Mouse (Mus musculus) MEL-GATA-1-ER (cell line): ENCODE measurements around the gene Gtf2i.
"Not testable (repeated sequence)": the region's sequence is repeated elsewhere in the genome, so short reads cannot be mapped to it uniquely, and the experiment has no call there.

Experiments
- DNase-seq: peaks from one replicate; pipeline ENCODE4 v3.0.0-alpha.2; 2012; ENCODE audit warnings: low read depth; ENCODE audit errors: extremely low read depth

Gtf2i gene

DNA sequence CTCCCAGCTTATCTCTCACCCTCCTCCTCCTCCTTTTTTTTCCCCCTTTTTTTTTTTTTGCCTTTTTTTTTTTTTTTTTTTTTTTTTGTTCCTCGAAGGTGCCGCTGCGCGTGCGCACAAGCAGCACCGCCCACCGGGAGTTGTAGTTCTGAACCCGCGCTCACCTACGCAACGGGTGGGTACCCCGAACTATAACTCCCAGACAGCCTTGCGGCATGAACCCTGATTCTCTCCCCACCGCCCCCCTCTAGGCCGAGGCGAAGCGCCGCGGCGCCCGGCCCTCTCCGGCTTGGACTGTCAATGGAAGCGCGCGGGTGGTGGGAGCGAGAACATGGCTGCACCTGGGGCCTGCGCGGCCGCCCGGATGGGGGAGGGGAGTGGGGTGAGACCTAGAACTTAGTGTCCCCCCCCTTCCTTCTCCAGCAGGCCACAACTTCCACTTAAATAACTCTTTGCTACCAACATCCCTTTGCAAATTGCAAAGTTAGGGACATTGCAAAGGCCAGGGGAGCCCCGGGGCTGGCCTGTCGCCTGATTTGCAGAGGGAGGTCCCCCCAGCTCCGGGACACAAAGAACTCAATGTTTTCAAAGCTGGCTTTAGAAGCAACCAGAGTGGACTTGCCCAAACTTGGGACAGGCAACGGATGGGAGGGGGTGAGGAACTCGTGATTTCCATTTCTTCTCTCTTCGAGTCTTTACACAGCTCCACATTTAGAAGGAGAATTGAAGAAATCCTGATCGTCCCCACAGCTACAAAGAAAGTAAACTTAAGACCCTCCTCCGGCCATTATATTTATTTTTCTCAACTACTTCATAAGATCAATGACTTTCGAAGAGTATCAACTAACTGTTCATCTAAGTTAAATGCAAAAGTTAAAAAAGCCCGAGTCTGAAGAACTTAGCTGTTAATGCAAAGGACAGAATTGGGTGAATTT lies at the start of gene Gtf2i:
Gene Gtf2i (minus strand): TSS at position 73 of the 935 bp plus-strand sequence.
- DNase-seq = peak; percentile 92

DNA sequence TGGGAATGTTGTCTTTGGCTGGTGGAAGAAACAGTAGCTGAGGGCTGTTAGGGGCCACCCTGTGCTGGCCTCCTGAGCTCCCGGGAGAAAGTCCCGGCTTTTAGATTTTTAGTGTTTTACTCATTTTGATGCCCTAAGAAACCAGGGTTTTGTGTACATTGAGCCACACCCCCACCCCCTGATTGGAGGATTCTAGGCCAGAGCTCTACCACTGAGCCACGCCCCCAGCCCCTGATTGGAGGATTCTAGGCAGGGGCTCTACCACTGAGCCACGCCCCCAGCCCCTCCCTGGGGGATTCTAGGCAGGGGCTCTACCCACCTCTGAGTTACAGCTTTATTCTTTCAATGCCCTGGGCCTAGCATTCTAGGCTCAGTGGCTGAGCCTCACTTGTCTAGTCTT lies 44.5 kb upstream of the Gtf2i start:
- DNase-seq = no peak

DNA sequence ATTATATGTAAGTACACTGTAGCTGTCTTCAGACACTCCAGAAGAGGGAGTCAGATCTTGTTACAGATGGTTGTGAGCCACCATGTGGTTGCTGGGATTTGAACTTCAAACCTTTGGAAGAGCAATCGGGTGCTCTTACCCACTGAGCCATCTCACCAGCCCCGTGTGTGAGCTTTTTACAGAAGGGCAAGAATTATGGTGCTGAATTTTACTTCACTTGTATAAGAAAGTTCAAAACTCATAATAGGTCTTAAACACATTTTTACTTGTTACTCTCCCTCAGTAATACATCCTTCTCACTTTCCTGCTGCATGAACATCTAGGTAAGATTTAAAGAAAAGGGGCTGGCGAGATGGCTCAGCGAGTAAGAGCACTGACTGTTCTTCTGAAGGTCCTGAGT lies 40.8 kb upstream of the Gtf2i start:
- DNase-seq = not testable (repeated sequence)

DNA sequence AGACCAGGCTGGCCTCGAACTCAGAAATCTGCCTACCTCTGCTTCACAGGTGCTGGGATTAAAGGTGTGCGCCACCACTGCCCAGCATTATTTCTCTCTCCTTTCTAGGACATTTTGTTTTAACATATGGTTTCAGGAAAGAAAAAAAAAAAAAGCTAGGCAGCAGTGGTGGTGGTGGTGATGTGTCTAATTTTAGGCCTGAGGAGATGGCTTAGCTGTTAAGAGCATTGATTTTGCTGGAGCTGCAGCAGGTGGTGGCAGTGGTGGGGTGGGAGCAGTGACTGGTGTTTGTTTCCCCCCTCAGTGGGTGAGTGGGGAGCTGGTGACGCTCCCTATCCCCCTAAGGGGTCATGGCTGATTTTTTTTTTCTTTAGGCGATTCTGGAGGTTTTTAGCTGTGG lies 38.6 kb upstream of the Gtf2i start:
- DNase-seq = no peak

DNA sequence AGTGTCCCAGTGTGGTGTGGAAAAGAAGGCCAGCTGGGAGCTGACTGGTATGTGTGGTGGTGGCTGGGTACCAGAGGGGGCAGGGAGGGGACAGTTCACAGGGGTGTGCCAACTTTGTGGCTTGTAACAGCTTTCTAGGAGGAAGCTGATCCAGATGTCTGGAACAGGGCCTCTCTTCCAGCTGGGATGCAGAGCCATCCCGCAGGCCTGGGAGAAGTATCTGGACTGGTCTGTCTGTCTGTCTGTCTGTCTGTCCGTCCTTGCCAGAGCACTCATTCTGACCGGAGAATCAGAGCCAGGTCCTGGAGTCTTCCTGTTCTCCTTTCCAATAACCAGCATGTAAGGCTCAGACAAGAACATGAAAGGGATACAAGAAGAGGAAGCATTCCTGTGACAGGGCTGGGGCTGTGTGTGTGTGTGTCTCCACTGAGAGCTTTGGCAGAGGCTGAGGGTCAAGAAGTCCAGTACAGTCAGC lies 38.0 kb upstream of the Gtf2i start:
- DNase-seq = no peak

DNA sequence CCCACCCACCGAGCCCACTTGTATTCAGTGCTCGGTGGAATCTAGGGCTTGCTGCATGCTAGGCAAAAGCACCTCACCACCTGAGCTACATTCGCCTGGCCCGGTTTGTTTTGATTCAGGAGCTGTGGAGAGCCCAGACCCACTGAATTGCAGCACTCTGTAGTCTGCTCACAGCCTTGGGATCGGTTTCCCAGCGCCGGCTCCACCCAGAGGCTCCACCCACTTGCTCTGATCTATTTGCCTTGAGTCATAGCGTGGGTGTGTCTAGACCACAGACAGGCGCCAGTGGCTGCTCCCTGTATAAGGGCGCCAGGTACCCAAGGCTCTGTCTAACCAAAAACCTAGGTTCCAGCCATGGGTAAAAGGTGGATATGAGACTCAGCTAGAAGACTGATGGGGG lies 36.1 kb upstream of the Gtf2i start:
- DNase-seq = peak; percentile 73

DNA sequence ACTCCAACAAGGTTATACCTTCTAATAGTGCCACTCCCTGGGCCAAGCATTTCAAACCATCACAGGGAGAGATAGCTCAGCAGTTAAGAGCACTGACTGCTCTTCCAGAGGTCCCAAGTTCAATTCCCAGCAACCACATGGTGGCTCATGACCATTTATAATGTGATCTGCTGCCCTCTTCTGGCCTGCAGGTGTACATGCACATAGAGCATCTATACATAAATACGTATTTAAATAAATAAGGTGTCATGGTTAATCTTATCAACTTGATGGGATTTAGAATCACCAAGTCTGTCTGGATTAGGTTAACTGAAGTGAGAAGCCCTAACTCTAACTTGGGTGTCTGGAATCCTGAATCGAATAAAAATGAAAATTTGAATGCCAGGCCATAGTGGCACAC lies 32.5 kb upstream of the Gtf2i start:
- DNase-seq = no peak

DNA sequence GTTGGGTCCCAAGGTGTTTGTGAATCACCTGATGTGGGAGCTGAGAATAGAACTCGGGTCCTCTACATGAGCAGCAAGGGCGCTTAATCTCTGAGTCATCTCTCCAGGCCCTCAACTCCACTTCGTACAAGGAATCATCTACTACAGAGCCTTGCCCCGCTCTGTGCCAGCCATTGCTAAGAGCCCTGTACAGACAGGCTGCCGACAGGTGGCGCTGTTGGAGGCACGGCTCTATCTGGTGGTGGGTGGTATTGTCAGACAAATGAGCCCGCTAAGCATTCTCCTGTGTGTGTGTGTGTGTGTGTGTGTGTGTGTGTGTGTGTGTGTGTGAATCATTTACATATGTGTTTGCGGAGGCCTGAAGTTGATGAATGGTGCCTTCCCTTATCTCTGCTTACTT lies 30.9 kb upstream of the Gtf2i start:
- no peak for DNase-seq

DNA sequence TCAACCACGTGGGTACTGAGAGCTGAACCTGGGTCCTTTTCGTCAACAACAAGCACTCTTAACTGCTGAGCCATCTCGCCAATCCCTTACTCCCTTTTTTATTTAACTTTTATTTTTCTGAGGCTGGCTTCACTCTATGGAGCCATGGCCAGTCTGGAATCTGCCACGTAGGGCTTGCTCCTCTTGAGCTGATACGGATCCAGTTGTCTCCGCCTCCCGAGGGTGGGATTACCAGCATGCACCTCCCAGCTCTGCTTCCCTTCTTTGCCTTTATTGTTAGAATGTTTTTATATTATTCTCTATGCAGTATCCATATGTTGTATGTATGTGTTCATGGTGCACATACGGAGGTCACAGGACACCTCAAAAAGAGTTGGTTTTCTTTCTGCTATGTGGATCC lies 29.5 kb upstream of the Gtf2i start:
- DNase-seq = no peak

DNA sequence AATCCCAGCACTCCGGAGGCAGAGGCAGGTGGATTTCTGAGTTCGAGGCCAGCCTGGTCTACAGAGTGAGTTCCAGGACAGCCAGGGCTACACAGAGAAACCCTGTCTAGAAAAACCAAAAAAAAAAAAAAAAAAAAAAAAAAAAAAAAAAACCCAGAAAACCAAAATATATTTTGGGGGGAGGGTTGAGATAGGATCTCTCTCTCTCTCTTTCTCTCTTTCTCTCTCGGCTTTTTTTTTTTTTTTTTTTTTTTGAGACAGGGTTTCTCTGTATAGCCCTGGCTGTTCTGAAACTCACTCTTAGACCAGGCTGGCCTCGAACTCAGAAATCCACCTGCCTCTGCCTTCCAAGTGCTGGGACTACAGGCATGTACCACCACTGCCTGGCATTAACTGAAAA lies 29.0 kb upstream of the Gtf2i start:
- DNase-seq = not testable (repeated sequence)

DNA sequence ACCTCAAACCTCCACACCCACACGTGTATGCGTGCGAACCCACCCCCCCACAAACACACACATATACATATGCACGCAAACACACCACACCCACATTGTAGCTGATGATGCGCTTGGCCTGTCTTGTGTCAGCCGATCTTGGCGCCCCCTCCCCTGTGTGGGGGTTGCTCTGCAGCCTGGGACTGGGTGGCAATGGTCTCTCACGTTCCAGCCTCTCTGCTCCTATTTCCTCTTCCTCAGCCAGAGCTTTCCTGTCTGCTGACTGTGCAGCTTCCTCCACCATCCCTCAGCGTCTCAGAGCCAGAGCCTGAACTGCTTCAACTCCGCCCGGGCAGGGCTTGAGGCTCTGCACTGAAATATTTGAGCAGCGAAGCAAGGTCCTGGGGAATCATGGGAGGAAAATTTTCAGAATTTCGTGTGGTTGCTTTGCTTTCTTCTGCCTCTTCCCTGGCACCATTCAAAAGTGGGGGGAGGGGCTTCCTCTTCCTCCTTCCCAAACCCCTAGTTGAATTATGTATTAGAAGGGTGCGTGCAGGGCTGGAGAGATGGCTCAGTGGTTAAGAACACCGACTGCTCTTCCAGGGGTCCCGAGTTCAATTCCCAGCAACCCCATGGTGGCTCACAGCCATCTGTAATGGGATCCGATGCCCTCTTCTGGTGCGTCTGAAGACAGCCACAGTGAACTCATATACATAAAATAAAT lies 28.1 kb upstream of the Gtf2i start:
- no peak for DNase-seq

DNA sequence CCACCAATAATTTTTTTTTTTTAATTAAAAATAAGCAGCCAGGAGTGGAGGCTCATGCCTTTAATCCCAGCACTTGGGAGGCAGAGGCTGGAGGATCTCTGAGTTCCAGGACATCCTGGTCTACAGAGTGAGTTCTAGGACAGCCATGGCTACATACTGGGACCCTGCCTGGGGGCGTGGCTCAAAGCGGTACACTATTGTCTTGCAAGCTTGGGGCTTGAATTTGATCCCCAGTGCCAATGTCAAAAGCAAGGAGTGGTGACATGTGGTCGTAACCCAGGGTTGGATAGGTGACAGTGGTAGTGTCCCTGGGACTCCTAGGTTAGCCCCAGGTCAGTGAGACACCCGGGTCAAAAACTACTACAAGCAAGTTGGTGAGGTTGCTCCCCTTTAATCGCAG lies 27.2 kb upstream of the Gtf2i start:
- no peak for DNase-seq

DNA sequence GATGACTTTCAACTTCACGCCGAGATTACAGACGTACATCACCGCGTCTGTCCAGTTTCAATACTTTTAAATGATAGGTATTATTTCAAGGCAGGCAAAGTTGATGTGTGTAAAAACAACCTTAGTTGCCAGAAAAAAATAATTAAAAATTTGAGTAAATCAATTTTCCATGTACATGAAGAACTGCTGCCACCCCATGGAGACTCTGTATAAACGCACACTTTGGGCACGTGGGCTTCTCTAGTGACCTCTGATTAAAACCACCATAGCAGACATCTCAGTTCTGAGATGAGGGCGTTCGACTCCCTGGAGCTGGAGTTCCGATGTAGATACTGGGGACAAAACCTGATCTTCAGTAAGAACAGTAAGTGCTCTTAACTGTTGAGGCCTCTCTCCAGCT lies 26.8 kb upstream of the Gtf2i start:
- no peak for DNase-seq

DNA sequence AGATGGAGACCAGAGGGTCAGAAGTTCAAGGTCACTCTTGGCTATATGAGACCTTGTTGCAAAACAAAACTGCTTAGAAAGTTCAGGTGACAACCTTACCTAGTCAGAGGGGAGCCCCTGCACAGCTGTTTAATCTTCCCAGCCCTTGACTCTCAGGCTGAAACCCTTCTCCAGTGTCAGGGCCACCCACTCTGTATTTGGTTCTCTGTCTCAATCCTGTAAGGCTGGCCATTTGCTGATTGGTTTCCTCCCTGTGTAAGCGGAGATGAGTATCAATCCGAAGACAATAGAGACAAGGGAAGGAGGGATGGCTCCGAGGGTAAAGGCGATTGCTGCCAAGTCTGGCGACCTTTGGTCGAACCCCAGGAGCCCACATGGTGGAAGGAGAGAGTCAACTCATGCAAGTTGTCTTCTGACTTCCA lies 25.6 kb upstream of the Gtf2i start:
- DNase-seq = no peak

DNA sequence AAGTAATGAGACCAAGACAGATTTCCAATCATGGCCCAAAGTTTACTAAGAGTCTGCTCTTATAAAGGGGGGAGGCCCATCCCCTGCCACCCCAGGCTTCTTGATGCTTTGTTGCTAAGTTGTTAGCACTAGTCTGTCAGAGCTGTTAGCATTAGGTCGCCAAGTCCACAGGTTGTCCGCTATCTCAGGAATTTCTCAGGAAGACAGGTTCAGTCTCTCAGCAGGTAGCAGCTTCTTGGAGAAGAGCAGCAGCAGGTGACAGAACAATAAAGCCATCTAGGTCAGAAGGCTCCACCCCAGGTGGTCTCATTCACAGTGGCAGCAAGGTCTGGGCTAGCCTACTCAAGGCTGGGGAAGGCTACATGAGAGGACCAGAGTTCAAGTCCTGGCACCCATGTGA lies 22.5 kb upstream of the Gtf2i start:
- not testable (repeated sequence) for DNase-seq

DNA sequence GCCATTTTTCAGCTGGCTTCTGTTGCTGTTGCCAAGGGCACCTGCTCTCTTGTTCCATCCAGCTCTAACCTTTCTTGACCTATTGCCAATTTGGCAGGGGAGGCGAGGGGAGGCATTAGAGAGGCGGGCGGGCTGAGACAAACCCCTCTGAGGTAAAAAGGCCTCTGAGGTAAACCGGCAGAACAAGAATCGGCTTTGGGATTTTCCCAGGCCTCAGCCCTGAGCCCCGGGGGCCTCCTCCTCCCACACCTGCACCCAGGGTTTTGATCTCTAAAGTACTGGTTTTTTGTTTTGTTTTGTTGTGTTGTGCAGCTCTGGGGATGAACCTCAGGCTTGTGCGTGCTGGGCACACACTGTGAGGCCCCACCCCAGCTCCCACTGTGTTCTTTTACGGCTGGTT lies 18.2 kb upstream of the Gtf2i start:
- DNase-seq = no peak

DNA sequence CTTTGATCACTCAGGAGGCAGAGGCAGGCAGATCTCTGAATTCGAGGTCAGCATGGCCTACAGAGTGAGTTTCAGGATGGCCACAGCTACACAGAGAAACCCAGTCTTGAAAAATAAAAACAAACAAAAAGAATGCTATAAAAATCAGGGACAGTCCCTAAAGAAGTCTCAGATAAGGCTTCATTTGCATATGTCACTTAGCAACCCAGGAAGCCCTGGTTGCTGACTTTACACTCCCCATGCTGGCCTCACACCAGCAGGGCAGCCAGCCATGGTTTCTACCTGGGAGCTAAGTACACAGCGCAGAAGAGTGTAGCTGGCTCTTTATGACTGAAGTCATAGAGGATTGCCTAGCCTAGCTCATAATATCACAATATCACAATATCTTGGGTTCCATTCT lies 15.5 kb upstream of the Gtf2i start:
- DNase-seq = no peak

DNA sequence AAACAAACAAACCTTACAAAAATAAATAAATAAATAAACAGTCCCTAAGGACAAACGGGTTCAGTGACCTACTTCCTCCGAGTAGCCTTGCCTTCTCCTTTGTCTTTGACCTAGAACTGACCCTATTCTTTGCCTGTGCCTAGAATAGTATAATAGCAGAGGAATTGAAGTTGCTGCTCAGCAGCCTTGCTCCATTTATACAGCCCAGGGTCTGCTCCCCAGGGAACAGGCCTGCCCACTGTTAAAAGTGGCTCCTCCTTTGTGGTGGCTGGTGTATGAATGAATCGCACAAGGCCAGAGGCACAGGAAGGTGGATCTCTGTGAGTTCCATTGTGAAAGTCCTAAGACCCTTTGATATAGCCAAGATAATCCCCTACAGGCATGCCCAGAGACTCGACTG lies 14.8 kb upstream of the Gtf2i start:
- no peak for DNase-seq

DNA sequence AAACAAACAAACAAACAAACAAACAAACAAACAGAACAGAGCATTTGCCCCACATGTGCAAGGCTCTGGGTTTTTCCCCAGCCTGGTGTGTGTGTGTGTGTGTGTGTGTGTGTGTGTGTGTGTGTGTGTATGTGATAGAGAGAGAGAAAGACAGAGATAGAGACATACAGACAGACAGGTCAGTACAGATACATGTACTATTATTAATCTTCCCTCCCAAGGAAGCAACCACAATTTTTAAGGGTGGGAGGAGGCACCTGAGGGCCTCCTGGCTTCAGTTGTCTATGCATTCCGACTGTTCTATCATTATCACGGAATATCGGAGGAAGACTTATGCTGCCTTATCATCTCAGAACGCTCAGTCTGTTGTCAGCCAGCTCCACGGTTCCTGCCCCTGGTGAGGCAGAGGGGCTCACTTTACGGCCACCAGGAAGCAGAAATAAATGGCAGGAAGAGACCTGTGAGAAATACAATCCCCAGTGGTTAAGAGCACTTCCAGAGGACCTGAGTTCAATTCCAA lies 14.0 kb upstream of the Gtf2i start:
- DNase-seq = no peak

DNA sequence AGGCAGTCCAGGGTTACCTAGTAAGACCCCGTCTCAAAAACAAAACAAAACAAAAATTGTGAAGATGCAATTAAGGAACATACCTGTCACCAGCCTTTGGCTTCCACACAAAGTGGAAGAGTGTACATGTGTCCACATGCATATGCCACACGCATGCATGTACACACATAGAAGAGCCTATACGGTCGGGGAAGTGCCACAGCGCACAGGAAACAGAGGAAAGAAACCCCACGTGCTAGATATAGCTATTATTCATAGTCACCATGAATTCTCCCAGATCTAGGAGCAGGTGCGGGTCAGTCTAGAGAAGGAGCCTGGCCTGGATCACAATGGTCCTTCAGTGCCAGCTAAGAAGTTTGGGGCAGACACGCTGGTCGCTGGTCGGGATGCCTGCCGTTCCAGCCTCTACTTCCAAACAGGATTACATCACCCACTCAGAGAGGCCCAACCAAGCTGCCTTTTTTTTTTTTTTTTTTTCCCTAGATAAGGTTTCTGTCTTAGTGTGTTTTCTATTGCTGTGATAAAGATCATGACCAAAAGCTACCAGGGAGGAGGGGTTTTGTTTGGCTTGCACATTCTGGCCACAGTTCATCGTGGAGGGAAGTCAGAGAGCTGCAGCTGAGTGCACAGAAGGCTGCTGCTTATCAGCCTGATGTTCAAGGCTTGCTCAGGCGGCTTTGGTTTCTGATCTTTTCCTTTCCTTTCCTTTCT lies 11.5 kb upstream of the Gtf2i start:
- DNase-seq = no peak

DNA sequence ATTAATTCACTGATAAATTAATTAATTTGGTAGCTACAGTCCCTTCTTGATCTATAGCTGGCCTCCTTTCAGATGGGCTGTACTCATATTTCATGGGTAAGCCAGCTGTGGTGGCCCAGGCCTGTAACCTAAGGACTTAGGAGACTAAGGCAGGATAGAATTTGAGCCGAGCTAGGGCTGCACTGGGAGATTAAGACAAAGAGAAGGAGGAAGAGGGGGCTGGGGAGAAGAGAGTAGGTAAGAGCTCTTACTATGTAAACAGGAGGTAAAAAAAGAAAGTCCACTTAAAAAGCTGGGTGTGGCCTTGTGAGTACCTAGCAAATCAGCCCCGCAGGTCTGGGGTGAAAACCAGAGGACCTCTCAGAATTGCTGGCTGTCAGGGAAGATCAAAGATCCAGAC lies 9.3 kb upstream of the Gtf2i start:
- no peak for DNase-seq

DNA sequence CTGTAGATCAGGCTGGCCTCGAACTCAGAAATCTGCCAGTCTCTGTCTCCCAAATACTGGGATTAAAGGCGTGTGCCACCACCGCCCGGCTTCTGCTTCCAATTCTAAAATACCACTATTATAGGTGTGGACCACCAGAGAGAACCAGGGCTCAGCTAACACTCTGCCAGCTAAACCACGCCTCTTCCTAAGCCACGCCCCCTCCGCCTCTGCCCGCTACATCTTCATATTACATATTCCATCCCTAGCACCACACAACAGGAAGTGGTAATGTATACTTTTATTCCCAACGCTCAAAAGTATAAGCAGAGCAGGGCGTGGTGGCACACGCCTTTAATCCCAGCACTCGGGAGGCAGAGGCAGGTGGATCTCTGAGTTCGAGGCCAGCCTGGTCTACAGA lies 8.8 kb upstream of the Gtf2i start:
- DNase-seq = no peak
